7 mouse cellular contexts compared by ENCODE assay signal in genomic region chrX:135559665-135560064, GRCm38 (mm10). TPM values are rescaled to one million over a fixed set of nuclear protein-coding genes. Genes with fewer than 3 reads are reported as not detected.
DNase-seq lines count a peak whose midpoint lies in the region; TF ChIP-seq lines count a peak whose summit lies in the region.
"Not testable (repeated sequence)": the region's sequence is repeated elsewhere in the genome, so short reads cannot be mapped to it uniquely, and the experiment has no call there.

No protein-coding gene starts in this region.

- intact Hi-C loops in gastrocnemius, adult 2 months (cut with DNase I) = not testable (repeated sequence)

- peak; percentile 15 for DNase-seq in T-cell, adult 2 months (ENCODE audit: low spot score)
- peak; percentile 49 to 56 for DNase-seq in cerebellum, postnatal 10 days
- peak; percentile 39 for DNase-seq in gastrocnemius, adult 2 months
- DNase-seq in kidney, adult 11 months = peak; percentile 13
- peak; percentile 14 to 18 for DNase-seq in layer of hippocampus, postnatal 36 days
- DNase-seq in lung, postnatal 25 days (ENCODE audit: low spot score) = peak; percentile 10
- DNase-seq in right cerebral cortex, postnatal 25 days = peak; percentile 19

- not testable (repeated sequence) for H3K27ac ChIP-seq in gastrocnemius, adult 2 months

- not testable (repeated sequence) for H3K4me3 ChIP-seq in gastrocnemius, adult 2 months

- peak; percentile 50 for TF ChIP-seq CTCF in gastrocnemius, adult 2 months (IDR thresholded peaks at IDR 0.05)

RNA-seq across cellular contexts. Expression of gene Nxf7, which starts 38.9 kb away (rescaled TPM):
- total RNA-seq in gastrocnemius, adult 2 months (2021) = not detected
- not detected for total RNA-seq in layer of hippocampus, postnatal 36 days (2021)
